Mouse (Mus musculus) gonadal fat pad, adult 2 months (tissue): Measurements from ENCODE around the gene Tyk2. TPM values are rescaled to one million over a fixed set of nuclear protein-coding genes. Genes with fewer than 3 reads are reported as not detected.
A peak's percentile ranks its signal among the peaks of the same experiment; 100 is the strongest.

Experiments used
- DNase-seq: peaks from one replicate; pipeline ENCODE4 v3.0.0-alpha.2; 2012; ENCODE audit warnings: low read depth
- polyA plus RNA-seq: library from polyadenylated mRNA; depleted of rRNA; stranded (reverse); fragments of >200 nt; gene quantifications from 2 replicates; pipeline ENCODE4 v1.2.3, GENCODE M21; 2012

The Tyk2 gene
- polyA plus RNA-seq, 1 experiment, result 28.4 TPM

DNA sequence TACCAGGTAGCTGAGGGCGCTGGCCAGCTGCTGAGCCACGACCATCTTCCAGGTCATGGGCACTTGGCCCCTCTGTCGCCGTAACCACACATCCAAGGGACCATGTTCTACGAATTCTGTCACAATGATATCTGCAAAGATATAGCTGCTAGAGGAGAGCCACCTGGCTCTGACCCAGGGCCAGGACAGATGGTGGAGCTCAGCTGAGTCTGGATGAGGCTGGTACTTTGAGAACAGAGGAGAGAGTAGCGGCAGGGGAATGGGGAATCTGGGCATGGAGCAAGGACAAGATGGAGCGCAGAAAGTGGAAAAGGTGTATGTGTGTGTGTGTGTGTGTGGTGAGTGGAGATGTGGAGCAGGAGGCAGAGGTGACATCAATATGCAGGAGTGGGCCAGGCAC, 16.9 kb downstream of the Tyk2 start:
- DNase-seq, result no peak

DNA sequence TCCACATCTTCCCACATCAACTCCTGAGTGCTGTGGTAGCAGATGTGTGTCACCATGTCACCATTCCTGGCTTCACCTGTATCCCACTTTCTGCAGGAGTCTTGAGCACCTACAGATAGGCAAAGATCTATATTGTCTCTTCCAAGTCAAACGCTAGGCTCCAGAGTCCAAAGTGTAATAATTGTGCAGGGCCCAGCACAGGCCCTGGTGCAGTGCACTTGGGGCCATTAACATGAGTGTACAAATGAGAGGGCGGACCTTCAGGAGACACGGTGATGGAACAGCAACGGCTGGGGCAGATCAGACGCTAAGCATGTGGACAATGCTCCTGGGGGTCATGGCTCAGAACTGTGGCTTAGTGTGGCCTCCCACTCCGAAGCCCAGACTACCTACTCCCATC, 17.3 kb downstream of the Tyk2 start:
- no peak for DNase-seq

DNA sequence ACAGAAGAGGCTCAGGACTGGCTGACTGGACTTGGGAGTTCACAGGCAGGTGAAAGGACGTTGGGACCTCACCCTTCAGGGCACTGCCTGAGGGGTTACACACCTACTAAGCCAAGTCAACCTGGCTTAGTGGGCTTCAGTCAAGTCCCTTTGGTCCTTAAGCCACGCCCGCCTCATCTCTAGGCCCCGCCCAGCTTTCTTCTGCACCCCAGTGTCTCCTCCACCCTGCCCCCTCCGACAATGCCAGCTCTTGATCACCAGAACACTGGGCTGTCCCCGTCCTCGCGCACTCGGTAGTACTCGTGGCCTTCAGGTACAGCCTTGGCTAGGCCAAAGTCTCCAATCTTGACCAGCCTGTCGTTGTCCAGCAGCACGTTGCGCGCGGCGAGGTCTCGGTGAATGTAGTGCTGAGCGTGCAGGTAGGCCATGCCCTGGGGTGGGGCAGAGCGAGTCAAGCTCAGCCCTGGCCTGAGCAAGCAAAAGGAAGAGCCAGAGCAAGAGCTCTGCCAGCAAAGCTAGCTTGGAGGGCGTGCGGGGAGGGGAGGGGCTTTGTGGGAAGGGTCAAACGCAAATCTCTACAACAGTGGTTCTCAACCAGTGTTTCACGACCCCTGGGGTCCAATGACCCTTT, 23.3 kb downstream of the Tyk2 start:
- DNase-seq, result no peak

DNA sequence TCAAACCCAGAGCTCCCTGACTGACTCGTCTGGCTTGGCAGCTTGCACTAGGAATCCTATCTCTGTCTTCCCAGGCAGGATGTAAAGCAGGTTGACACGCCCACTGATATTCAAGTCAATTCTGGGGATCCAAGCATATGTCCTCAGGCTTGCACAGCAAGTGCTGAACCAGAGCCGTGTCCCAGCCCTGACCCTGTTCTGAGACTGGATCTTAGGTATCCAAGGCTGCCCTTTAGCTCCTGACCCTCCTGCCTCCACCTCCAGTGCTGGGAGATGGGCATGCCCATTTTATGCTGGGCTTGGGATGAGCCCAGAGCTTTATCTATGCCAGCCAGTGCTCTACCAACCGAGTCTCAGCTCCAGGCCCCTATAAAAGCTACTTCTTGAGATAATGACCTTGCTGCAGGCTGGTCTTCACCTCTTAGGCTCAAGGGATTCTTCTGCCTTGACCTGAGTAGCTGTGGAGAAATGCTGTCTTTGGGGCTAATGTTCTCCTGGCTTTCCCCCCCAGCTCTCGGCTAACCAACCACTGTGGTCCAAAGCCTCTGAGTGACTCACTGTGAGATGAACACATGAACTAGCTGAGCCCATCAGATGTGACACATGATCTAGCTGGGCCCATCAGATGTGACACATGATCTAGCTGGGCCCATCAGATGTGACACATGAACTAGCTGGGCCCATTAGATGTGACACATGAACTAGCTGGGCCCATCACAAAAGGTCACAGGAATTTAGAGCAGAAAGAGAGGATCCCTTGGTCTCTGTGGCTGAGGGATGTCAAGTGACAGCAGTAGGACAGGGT, 25.1 kb downstream of the Tyk2 start:
- no peak for DNase-seq

DNA sequence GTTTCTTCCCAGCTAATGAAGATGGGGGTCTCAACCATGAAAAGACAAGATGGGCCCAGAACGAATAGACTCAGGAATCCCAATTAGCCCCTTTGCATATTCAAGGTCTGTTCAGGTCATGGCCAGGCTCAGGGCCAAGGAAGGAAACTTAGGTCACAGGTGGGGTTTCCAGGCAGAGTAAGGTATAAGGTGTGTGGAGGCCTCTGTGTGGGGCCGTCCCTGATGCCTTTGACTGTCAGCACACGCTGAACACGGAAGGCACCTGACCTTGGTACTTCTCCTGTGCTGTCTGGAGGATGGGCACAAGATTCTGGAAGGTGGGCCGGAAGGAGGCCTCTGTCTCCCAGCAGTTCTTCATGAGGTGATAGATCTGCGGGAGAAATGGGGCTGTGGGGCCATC, 26.2 kb downstream of the Tyk2 start:
- no peak for DNase-seq

DNA sequence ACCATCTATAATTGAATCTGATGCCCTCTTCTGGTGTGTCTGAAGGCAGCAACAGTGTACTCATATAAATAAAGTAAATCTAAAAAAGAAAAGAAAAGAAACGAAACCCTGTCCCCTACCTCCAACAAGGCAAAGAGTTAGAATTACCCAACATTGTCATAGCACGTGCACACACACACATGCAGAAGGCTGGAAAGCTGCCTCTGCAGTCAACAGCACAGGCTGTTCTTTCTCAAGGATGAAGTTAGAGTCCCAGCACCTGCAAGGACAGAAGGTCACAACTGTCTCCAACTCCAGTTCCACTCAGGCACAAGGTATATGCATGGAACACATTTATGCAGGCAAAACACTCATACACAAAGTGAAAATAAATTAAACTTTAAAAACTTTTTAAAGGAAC, 29.0 kb downstream of the Tyk2 start:
- no peak for DNase-seq

DNA sequence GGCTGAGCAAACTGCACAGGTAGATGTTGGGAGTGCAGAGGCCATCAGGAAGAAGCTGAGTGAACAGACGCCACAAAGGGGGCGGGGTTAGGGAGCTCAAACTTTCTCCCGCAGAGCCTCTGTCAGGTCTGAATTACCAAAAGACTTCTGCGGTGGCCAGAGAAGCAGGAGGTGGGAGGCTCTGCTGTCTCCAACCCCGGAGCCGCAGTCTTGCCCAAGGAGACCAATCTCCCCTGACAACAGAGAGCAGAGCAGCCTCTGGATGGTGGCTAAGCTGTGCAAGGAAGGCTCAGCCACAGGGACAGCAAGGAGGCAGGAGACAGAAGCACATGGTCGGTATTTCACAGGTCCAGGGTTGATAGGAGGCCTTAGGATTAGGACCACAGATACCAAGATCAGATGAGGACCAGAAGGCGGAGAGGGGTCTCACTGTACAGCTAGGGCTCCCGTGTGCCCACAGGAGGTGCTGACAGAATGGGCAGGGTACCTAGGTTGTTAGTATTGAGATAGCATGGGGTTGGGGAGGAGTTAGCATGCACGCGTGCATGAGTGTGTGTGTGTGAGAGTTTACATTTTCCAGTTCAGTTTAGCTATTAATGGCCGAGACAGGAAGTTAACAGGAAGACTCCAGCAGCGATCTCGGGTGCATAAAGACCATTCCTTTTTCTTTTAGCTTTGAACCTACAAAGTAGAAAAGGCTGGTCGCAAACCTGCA, 30.4 kb downstream of the Tyk2 start:
- DNase-seq, result no peak

DNA sequence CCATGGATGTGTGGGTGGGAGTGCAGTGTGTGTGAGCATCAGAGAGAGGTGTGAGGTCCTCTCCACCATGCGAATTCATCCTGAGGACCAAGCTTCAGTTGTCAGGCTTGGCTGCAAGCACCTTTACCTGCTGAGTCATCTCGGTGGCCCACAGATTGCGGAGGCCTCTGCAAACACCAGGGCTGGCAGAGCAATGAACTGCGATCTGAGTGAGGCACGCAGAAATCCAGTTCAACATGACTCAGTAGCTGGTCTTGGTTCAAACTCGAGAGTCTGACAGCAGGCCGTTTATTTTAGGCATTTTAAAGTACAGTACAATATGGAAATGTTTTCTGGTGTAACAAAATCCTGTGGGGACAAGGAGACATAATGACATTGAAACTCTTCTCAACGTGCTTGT, 33.2 kb downstream of the Tyk2 start:
- DNase-seq, result no peak

DNA sequence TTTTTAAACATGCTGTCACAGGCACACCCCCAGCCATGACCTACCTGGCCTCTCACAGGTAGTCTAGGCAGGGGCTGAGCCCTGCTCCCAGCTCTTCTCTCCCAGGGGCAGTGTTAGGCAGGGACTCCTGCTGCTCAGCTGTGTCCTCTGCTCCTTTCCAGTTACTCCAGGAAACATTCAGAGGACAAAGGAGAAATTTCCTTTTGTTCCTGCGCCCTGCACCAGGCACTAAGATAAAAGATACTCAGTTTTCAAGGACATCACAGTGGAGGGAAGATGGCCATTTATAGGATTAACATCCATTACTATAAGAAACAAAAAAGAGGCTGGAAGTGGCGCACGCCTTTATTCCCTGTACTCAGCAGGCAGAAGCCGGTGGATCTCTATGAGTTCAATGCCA, 35.1 kb downstream of the Tyk2 start:
- no peak for DNase-seq

DNA sequence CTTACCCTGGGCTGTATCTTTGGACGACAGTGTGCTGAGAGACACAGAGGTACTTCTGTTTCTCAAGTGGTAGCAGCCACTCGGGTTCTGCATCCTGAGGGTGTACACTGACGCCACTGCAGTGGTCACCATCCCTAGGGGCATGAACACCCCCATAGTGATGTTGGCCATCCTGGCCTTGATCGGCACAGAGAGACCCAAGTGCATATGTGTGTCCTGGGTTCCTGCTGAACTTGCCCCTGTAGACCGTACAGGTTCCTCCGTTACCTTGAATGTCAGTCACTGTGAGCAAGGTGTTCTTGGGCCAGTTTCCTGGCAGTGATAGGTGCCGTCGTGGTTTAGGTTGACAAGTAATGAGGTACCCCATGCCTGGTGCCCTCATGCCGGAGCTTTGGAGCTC, 37.6 kb downstream of the Tyk2 start:
- DNase-seq, result no peak

DNA sequence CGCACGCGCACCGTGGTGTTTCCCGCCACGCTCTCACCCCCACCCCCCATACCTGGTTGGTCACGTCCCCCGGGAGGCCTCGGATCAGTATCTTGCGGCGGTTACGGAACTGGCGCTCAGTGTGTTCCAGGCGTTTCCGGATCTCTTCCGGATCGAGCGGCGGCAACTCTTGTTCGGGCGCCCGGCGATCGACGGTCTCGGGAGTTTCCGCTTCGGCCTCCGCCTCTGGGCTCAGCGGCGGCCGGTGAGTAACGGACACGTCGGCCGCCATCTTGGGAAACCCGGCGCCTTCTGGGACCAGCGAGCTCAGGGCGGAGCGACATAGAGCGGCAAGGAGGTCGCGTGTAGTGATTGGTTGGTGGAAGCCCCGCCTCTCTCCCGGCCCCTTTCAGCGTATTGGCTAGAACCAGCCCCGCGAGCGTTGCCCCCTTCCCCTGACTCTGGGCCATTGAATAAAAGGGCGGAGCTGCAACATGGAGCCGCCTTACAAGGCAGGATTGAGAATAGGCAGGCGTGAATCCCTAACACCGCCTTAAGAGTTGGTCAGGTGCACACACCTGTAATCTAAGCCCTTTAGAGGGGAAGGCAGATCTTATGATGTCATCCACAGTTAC, 39.2 kb downstream of the Tyk2 start, which contains the start of the genes Gm38431 and Raver1:
Gene Gm38431 (minus strand): TSS at position 291 of the 614 bp plus-strand sequence.
Gene Raver1 (minus strand): TSS at position 302 of the 614 bp plus-strand sequence.
- DNase-seq, result peak; percentile 63

DNA sequence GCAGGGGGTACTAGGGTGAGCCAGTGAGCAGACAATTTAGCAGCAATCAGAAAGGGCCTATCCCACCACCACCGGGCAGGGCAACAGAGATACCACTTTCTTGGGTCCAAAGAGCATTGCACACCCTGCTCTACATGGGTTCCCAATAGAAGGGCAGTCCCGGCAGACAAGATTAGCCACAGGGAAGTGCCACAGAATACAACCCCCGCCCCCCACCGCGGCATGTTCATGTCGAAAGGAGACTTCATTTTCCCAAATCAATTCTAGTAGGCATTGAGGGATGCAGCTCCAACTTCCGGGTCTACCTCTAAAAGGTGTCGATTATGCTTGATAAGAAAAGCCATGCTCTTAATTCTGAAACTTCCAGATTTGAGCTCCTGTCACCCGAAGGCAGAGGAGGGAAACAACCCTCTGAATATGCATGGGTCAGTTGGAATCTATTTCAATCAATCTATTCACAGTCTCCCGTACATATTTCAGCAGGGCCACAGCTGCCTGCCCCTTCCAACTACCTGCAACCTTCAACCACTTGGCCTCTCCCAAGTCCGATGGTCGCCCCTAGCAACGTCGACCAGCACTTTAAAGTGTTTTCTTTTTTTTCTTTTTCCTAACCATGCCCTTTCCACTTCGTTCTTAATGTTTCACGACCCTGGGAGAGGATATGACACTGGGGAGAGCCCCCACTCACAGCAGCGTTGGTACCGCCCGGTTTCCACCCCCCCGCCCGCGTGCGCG, 39.9 kb downstream of the Tyk2 start:
- no peak for DNase-seq

DNA sequence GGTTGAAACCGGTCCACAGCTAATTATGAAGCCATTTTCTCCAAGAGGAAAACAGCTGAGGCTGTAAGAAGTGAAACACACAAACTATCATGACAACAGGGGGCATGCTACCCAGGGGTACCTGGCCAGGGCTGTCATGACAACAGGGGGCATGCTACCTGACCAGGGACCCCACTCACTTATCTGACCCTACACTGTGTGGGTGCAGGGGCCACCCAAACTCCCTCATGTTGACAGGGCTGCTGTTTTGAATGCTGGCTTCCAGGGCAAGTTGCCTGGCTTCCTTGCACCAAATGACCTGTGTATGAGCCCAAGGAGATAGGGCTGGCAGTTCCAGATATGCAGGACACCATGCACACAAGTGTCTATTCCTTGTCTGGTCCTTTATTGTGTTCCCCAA, 40.5 kb downstream of the Tyk2 start:
- no peak for DNase-seq

DNA sequence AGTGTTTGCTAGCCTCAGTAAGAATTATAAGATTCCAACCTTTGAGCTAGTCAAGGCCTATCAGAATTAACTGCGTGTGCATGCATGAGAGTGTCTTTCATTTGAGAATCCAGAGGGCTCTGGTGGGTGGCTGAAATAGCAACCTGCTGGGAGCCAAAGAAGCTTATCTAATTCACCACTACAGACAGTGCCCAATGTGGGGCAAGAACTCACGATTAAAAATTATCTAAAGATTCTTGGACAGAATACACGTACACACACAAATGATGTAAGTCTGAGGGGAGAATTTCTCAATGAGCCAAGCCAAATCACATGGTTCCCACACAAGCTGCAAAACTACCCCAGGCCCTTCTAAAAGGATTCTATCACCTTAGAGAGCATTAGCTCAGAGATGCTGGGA, 47.7 kb downstream of the Tyk2 start:
- DNase-seq, result no peak

DNA sequence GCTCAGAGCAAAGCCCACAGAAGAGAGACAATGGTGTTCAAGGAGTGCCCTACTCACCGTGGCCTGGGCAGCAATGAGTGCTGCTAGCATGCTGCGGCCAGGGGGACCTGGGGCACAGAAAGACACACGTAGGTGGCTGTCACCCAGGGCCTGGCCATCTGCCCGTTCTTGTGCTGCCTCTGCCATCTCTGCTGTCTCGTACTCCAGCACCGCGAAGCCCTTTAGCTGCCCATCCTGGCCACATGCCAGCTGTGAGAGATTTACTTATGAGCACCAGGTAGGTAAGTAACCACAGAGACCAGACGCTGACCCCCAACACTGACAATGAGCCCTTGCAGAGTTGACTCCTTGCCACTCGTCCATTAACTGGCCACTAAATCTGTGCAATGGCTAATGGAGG, 49.9 kb downstream of the Tyk2 start:
- DNase-seq, result no peak

DNA sequence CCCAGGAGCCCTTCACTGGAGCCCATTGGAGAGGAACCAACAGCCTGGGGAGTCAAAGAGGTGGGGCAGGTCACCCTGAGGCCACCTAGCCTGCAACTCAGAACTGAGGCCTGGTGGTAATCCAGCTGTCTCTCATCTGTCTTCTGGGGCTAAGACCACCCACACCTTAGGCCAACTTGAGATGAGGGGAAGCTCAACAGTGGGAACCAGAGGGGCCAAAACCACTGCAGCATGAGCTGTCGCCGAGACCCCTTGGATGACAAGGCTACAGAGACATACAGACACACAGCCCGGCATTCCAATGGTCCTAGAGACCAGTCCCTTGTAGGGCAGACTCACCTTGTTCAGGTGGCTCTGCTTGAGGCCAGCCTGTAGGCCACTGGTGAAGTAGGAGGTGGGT, 55.4 kb downstream of the Tyk2 start:
- no peak for DNase-seq

DNA sequence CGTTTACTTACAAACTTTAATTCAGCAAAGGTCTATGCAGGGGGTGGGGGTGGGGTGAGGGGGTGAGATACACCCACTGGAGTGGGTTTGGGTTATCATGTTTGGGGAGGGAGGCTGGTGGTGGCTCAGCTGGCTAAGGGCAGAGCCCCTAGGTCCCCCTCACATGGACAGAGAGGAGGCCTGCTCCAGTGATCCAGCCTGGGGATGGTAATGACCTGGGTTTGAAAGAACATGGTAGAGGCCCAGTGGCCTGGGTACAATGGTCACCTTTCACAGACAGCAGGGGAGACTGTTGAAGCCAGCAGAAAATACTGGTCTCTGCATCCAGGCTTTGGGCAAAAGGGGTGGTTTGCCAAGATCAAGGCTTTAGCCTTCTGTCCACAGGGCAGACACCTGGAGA, 56.9 kb downstream of the Tyk2 start:
- no peak for DNase-seq

DNA sequence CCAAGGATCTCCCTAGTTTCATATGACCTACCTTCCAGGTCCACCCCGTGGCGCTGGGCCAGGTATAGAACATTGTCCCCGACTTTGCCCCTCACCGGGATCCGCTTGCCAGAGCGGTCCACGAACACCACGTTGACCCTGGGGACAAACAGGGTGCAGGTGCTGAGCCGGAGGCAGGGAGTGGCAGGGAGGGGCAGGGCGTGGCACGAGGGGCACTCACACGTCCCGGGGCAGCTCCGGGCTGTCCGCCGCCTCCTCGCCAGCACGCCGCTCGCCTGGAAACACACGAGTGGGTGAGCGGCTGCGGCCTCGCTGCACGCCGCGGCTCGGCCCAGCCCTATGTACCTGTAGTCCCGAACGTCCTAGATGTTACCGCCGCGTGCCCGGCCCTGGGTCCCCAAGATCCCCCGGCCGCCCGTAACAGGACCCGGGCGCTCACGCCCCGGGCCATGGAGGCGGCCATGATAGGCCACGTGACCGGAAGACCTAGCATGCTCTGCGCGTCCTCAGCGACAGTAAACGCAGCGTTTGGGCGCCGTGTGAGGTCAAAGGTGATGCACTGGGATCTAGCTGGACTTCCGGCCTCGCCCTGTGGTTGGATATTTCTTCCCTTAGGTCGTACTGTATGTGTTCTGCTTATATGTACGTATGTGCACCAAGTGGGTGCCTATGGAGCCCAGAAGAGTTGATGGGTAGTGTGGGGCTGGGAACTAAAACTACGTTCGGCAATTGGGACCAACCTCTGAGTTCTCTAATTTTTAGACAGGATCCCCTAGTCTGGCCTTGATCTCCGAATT, 57.8 kb downstream of the Tyk2 start, which contains the start of the genes Gm49373 and Fdx1l:
Gene Gm49373 (minus strand): TSS at position 53 of the 797 bp plus-strand sequence.
Gene Fdx1l (minus strand): TSS at position 571 of the 797 bp plus-strand sequence.
- DNase-seq, result no peak

DNA sequence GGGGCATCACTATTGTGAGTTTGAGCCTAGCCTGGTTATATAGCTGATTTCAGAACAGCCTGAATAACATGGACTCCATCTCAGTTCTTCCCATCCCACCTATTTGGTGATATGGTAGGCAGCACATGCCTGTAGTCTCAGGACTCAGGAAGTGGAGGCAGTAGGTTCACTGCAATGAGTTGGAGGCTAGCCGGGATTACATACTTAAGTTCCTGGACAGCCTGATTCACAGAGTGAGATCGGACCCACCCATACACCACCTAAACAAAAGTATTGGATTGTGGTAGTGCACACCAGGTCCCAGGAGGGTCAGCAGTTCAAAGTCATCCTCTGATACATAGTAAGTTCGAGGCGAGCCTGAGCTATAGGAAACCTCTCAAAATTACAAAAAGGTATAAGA, 58.4 kb downstream of the Tyk2 start:
- DNase-seq, result no peak

DNA sequence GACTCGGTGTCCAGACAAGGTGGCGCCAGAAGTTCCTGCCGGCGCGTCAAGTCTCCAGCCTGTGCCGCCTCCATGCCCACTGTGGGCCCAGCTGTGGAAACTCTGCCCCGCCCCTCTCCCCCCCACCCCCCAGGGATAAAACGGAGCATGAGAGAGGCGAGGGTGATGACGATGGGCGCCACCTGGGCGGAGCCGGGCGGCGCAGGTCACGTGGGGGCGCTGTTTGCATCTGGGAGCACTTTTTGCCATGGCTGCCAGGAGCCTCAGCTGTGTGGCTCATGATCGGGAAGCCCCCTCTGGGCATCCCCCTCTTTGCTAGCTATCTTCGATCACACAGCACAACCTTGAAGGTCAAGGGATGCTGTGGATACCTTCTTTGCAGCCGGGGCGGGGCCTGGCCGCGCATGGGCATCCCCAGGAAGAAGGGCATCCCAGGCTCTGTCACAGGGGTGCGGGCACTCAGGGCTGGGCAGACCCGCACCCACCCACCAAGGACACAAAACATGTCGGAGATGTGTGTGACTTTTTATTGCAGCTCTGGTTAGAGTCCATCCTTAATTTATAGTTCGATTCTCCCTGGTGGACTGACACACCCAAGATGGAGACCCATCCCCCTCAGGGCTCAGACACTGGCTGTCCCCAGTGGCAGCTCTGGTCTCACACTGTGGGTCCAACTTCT, 63.9 kb downstream of the Tyk2 start, which contains the start of gene Zglp1:
Gene Zglp1 (minus strand): TSS at position 88 of the 679 bp plus-strand sequence.
- no peak for DNase-seq
